Mouse (Mus musculus): ENCODE results near the gene Gse1.

DNA sequence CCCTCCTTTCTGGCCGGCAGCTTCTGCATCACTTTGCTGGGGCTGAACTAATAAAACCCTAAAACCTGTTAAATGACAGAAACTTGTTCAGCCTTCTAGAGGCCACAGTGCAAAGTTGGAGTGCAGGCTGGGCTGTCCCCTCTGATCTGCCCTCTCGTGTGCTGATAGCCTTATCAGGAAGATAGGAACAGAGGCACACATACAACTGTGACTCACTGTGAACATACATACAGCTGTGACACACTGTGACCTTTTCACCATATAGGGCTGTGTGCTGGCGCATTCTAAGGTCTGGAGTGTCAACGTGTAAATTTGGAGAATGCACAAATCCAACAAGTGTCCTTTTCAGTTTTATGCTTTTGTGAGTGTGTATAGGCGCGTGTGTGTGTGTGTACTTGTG lies 226.1 kb downstream of the Gse1 start:
- TF ChIP-seq CTCF (IDR thresholded peaks at IDR 0.05; ENCODE audit: borderline replicate concordance, insufficient read depth, low read depth, low read length) (no peak), POLR2A (IDR thresholded peaks at IDR 0.05; ENCODE audit: borderline replicate concordance, insufficient read depth, low read length) (no peak)

All from cerebellum, adult 2 months (tissue).